Mouse (Mus musculus) thymus, adult 2 months (tissue): ENCODE results near the gene Hoxb9.

ENCODE experiments used
- CTCF ChIP-seq: fragments of 200-500 bp; IDR thresholded peaks from 2 replicates; pipeline ENCODE4 v1.5.1; 2012; ENCODE audit warnings: mild to moderate bottlenecking, control low read depth, low read length, moderate library complexity, borderline replicate concordance; ENCODE audit not compliant: control insufficient read depth, poor library complexity, insufficient read depth; ENCODE audit errors: extremely low read depth
- POLR2A ChIP-seq: fragments of 200-500 bp; IDR thresholded peaks from 2 replicates; pipeline ENCODE4 v1.6.1; 2012; ENCODE audit warnings: mild to moderate bottlenecking, low read length, control low read depth, moderate library complexity; ENCODE audit not compliant: control insufficient read depth, poor library complexity, insufficient read depth; ENCODE audit errors: extremely low read depth

- TF ChIP-seq CTCF (no peak), POLR2A (no peak)
These were observed 42.7 kb downstream of the Hoxb9 start for GRCm38 (mm10) chr11:96313806-96314428.
